Comparison of ENCODE assay signal across 8 mouse cellular contexts in genomic region chr17:46520385-46520979, GRCm38 (mm10). TPM values are rescaled to one million over a fixed set of nuclear protein-coding genes. Genes with fewer than 3 reads are reported as not detected.
A peak's percentile ranks its signal among the peaks of the same experiment; 100 is the strongest.
DNase-seq lines count a peak whose midpoint lies in the region; ATAC-seq lines count a peak whose summit lies in the region.

No protein-coding gene starts in this region.

- H3K4me1 ChIP-seq in midbrain, embryonic 10.5 days: peaks cover 24% of the 10 kb centered on the region
- H3K4me1 ChIP-seq in midbrain, embryonic 15.5 days: no peaks in the 10 kb centered on the region
- no peaks in the 10 kb centered on the region for H3K4me1 ChIP-seq in forebrain, embryonic 14.5 days (ENCODE audit: control insufficient read depth, insufficient read depth, low read length)
- H3K4me1 ChIP-seq in limb, embryonic 13.5 days: peaks cover 7% of the 10 kb centered on the region; the same call in 1 of the 2 replicates
- peaks cover 4% of the 10 kb centered on the region; the same call in 1 of the 2 replicates for H3K4me1 ChIP-seq in stomach, embryonic 14.5 days (ENCODE audit: control insufficient read depth, insufficient read depth, low read length)

- peak overlapping the region; percentile 24 for H3K4me3 ChIP-seq in midbrain, embryonic 10.5 days
- no peak overlapping the region for H3K4me3 ChIP-seq in midbrain, embryonic 15.5 days
- H3K4me3 ChIP-seq in forebrain, embryonic 14.5 days (ENCODE audit: low read depth, low read length): no peak overlapping the region
- H3K4me3 ChIP-seq in limb, embryonic 13.5 days: peak overlapping the region; percentile 31
- 0 out of 2 replicates have a peak overlapping the region, but pooled peaks have one; percentile 6 for H3K4me3 ChIP-seq in stomach, embryonic 14.5 days (ENCODE audit: low read depth, low read length)

- no peak overlapping the region for H3K4me2 ChIP-seq in midbrain, embryonic 15.5 days
- H3K4me2 ChIP-seq in forebrain, embryonic 14.5 days (ENCODE audit: low read length): no peak overlapping the region
- H3K4me2 ChIP-seq in limb, embryonic 13.5 days (replicated peaks): peak overlapping the region; percentile 54
- H3K4me2 ChIP-seq in stomach, embryonic 14.5 days (replicated peaks; ENCODE audit: low read depth, low read length): peak overlapping the region; percentile 38

- no peak for ATAC-seq in midbrain, embryonic 15.5 days (replicated peaks)
- no peak for ATAC-seq in forebrain, embryonic 14.5 days
- 0 out of 2 replicates have a peak, but pooled peaks have one; percentile 22 for ATAC-seq in limb, embryonic 13.5 days (ENCODE audit: low FRiP score, low read depth)
- ATAC-seq in stomach, embryonic 14.5 days (ENCODE audit: insufficient number of reproducible peaks, insufficient read depth, low FRiP score, low read depth): peak; percentile 31; the same call in 1 of the 2 replicates

- DNase-seq in midbrain, embryonic 10.5 days (ENCODE audit: low spot score): no peak
- DNase-seq in forebrain, embryonic 14.5 days (ENCODE audit: low spot score): peak; percentile 4
- DNase-seq in gastrocnemius, postnatal 10 days: no peak
- no peak for DNase-seq in layer of hippocampus, postnatal 10 days (ENCODE audit: low spot score in 2 of 2)
- DNase-seq in layer of hippocampus, postnatal 36 days: no peak

- WGBS in midbrain, embryonic 10.5 days: 51% methylated on average over 25 of the region's 25 CpGs
- WGBS in midbrain, embryonic 15.5 days: 50% methylated on average over 25 of the region's 25 CpGs
- WGBS in forebrain, embryonic 14.5 days: 51% methylated on average over 25 of the region's 25 CpGs
- 37% methylated on average over 25 of the region's 25 CpGs for WGBS in limb, embryonic 13.5 days
- 33% methylated on average over 25 of the region's 25 CpGs for WGBS in stomach, embryonic 14.5 days

- no peaks in the 10 kb centered on the region for H3K36me3 ChIP-seq in midbrain, embryonic 10.5 days
- peaks cover 18% of the 10 kb centered on the region; the same call in 1 of the 2 replicates for H3K36me3 ChIP-seq in midbrain, embryonic 15.5 days (replicated peaks)
- H3K36me3 ChIP-seq in forebrain, embryonic 14.5 days (ENCODE audit: control insufficient read depth, insufficient read depth, low read length): 0 out of 2 replicates have a peak, but pooled peaks cover 9% of the 10 kb centered on the region
- H3K36me3 ChIP-seq in limb, embryonic 13.5 days: peaks cover 14% of the 10 kb centered on the region
- no peaks in the 10 kb centered on the region for H3K36me3 ChIP-seq in stomach, embryonic 14.5 days (ENCODE audit: control insufficient read depth, insufficient read depth, low read length)

- H3K27ac ChIP-seq in midbrain, embryonic 10.5 days (replicated peaks): peak overlapping the region; percentile 47; the same call in 1 of the 2 replicates
- no peak overlapping the region for H3K27ac ChIP-seq in midbrain, embryonic 15.5 days
- H3K27ac ChIP-seq in forebrain, embryonic 14.5 days (ENCODE audit: low read depth, low read length): no peak overlapping the region
- H3K27ac ChIP-seq in limb, embryonic 13.5 days: no peak overlapping the region
- H3K27ac ChIP-seq in stomach, embryonic 14.5 days (ENCODE audit: low read length): no peak overlapping the region

- no peak overlapping the region for H3K9ac ChIP-seq in midbrain, embryonic 15.5 days
- H3K9ac ChIP-seq in forebrain, embryonic 14.5 days (ENCODE audit: low read length): no peak overlapping the region; the same call in 1 of the 2 replicates
- H3K9ac ChIP-seq in limb, embryonic 13.5 days: peak overlapping the region; percentile 56
- peak overlapping the region; percentile 14; the same call in 1 of the 2 replicates for H3K9ac ChIP-seq in stomach, embryonic 14.5 days (replicated peaks; ENCODE audit: low read depth, low read length)

- peaks cover 43% of the 10 kb centered on the region for H3K27me3 ChIP-seq in midbrain, embryonic 10.5 days (ENCODE audit: low read depth, poor library complexity, severe bottlenecking)
- no peaks in the 10 kb centered on the region for H3K27me3 ChIP-seq in midbrain, embryonic 15.5 days (replicated peaks)
- 0 out of 2 replicates have a peak, but pooled peaks cover 3% of the 10 kb centered on the region for H3K27me3 ChIP-seq in forebrain, embryonic 14.5 days (replicated peaks; ENCODE audit: control insufficient read depth, insufficient read depth, low read length)
- H3K27me3 ChIP-seq in limb, embryonic 13.5 days: peaks cover 45% of the 10 kb centered on the region
- no peaks in the 10 kb centered on the region for H3K27me3 ChIP-seq in stomach, embryonic 14.5 days (ENCODE audit: control insufficient read depth, insufficient read depth, low read length)

- H3K9me3 ChIP-seq in midbrain, embryonic 10.5 days (replicated peaks): no peaks in the 10 kb centered on the region
- no peaks in the 10 kb centered on the region for H3K9me3 ChIP-seq in midbrain, embryonic 15.5 days
- H3K9me3 ChIP-seq in forebrain, embryonic 14.5 days (replicated peaks; ENCODE audit: control insufficient read depth, low read length): no peaks in the 10 kb centered on the region
- H3K9me3 ChIP-seq in limb, embryonic 13.5 days: no peaks in the 10 kb centered on the region
- no peaks in the 10 kb centered on the region for H3K9me3 ChIP-seq in stomach, embryonic 14.5 days (ENCODE audit: control insufficient read depth, low read depth, low read length)

RNA-seq across cellular contexts. Expression of gene Dnph1, which starts 24.0 kb away (rescaled TPM):
- polyA plus RNA-seq in midbrain, embryonic 10.5 days (2016; fragmentation: Nextera tagmentation; extraction: Ambion mirVana): 85.2 and 98.4 TPM in 2 replicates
- 14.5 and 17.3 TPM in 2 replicates for polyA plus RNA-seq in midbrain, embryonic 15.5 days (2015; fragmentation: Nextera tagmentation; extraction: Ambion mirVana)
- 33.0 and 41.6 TPM in 2 replicates for polyA plus RNA-seq in forebrain, embryonic 14.5 days (2014; fragmentation: Nextera tagmentation; extraction: Ambion mirVana)
- 40.4 and 41.7 TPM in 2 replicates for polyA plus RNA-seq in limb, embryonic 13.5 days (2015; fragmentation: Nextera tagmentation; extraction: Ambion mirVana)
- 56.3 and 65.5 TPM in 2 replicates for polyA plus RNA-seq in stomach, embryonic 14.5 days (2014; fragmentation: Nextera tagmentation; extraction: Ambion mirVana)
- total RNA-seq in gastrocnemius, postnatal 10 days (2021): 1 to 10 TPM; 4.9 to 5.2 TPM
- 1 to 10 TPM; 6.0 to 7.6 TPM for total RNA-seq in layer of hippocampus, postnatal 10 days (2021)
- total RNA-seq in layer of hippocampus, postnatal 36 days (2021): 1 to 10 TPM; 4.9 to 7.1 TPM

RNA-seq across cellular contexts. Expression of gene Cul9, which starts 25.7 kb away (rescaled TPM):
- 4.4 and 6.3 TPM in 2 replicates for polyA plus RNA-seq in midbrain, embryonic 10.5 days (2016; fragmentation: Nextera tagmentation; extraction: Ambion mirVana)
- polyA plus RNA-seq in midbrain, embryonic 15.5 days (2015; fragmentation: Nextera tagmentation; extraction: Ambion mirVana): 25.0 and 26.7 TPM in 2 replicates
- 7.6 and 10.8 TPM in 2 replicates for polyA plus RNA-seq in forebrain, embryonic 14.5 days (2014; fragmentation: Nextera tagmentation; extraction: Ambion mirVana)
- polyA plus RNA-seq in limb, embryonic 13.5 days (2015; fragmentation: Nextera tagmentation; extraction: Ambion mirVana): 11.3 and 12.4 TPM in 2 replicates
- 3.6 and 5.6 TPM in 2 replicates for polyA plus RNA-seq in stomach, embryonic 14.5 days (2014; fragmentation: Nextera tagmentation; extraction: Ambion mirVana)
- total RNA-seq in gastrocnemius, postnatal 10 days (2021): 10 to 100 TPM; 11.3 to 11.5 TPM
- 10 to 100 TPM; 42.1 to 52.6 TPM for total RNA-seq in layer of hippocampus, postnatal 10 days (2021)
- total RNA-seq in layer of hippocampus, postnatal 36 days (2021): 10 to 100 TPM; 56.0 to 59.4 TPM

RNA-seq across cellular contexts. Expression of gene Ttbk1, which starts 33.0 kb away (rescaled TPM):
- 0.81 and 1.8 TPM in 2 replicates for polyA plus RNA-seq in midbrain, embryonic 10.5 days (2016; fragmentation: Nextera tagmentation; extraction: Ambion mirVana)
- 8.7 and 9.0 TPM in 2 replicates for polyA plus RNA-seq in midbrain, embryonic 15.5 days (2015; fragmentation: Nextera tagmentation; extraction: Ambion mirVana)
- 3.8 and 4.8 TPM in 2 replicates for polyA plus RNA-seq in forebrain, embryonic 14.5 days (2014; fragmentation: Nextera tagmentation; extraction: Ambion mirVana)
- 0.15 and 0.18 TPM in 2 replicates for polyA plus RNA-seq in limb, embryonic 13.5 days (2015; fragmentation: Nextera tagmentation; extraction: Ambion mirVana)
- 0.25 and 0.27 TPM in 2 replicates for polyA plus RNA-seq in stomach, embryonic 14.5 days (2014; fragmentation: Nextera tagmentation; extraction: Ambion mirVana)
- 1 to 10 TPM; 3.9 to 4.5 TPM for total RNA-seq in gastrocnemius, postnatal 10 days (2021)
- total RNA-seq in layer of hippocampus, postnatal 10 days (2021): 100 to 1,000 TPM; 106 to 107 TPM
- 100 to 1,000 TPM; 114 to 118 TPM for total RNA-seq in layer of hippocampus, postnatal 36 days (2021)

RNA-seq across cellular contexts. Expression of gene Srf, which starts 35.5 kb away (rescaled TPM):
- 5.0 and 6.5 TPM in 2 replicates for polyA plus RNA-seq in midbrain, embryonic 10.5 days (2016; fragmentation: Nextera tagmentation; extraction: Ambion mirVana)
- polyA plus RNA-seq in midbrain, embryonic 15.5 days (2015; fragmentation: Nextera tagmentation; extraction: Ambion mirVana): 3.7 and 5.7 TPM in 2 replicates
- 4.6 and 4.7 TPM in 2 replicates for polyA plus RNA-seq in forebrain, embryonic 14.5 days (2014; fragmentation: Nextera tagmentation; extraction: Ambion mirVana)
- polyA plus RNA-seq in limb, embryonic 13.5 days (2015; fragmentation: Nextera tagmentation; extraction: Ambion mirVana): 5.8 and 7.3 TPM in 2 replicates
- polyA plus RNA-seq in stomach, embryonic 14.5 days (2014; fragmentation: Nextera tagmentation; extraction: Ambion mirVana): 12.2 and 15.7 TPM in 2 replicates
- total RNA-seq in gastrocnemius, postnatal 10 days (2021): 10 to 100 TPM; 66.9 to 75.5 TPM
- 10 to 100 TPM; 46.4 to 53.9 TPM for total RNA-seq in layer of hippocampus, postnatal 10 days (2021)
- 10 to 100 TPM; 82.3 to 83.6 TPM for total RNA-seq in layer of hippocampus, postnatal 36 days (2021)

Comparison
In these comparisons a context has a peak if more than half of its experiments do, and no peak if none do; other contexts are left out.
1. H3K4me3 ChIP-seq: peak in midbrain, embryonic 10.5 days (single experiment), limb, embryonic 13.5 days (single experiment) and stomach, embryonic 14.5 days (single experiment); none in midbrain, embryonic 15.5 days (single experiment) and forebrain, embryonic 14.5 days (single experiment).
2. ATAC-seq: peak in limb, embryonic 13.5 days (single experiment) and stomach, embryonic 14.5 days (single experiment); none in midbrain, embryonic 15.5 days (single experiment) and forebrain, embryonic 14.5 days (single experiment).
3. H3K4me2 ChIP-seq: peak in limb, embryonic 13.5 days (single experiment) and stomach, embryonic 14.5 days (single experiment); none in midbrain, embryonic 15.5 days (single experiment) and forebrain, embryonic 14.5 days (single experiment).
4. H3K9ac ChIP-seq: peak in limb, embryonic 13.5 days (single experiment) and stomach, embryonic 14.5 days (single experiment); none in midbrain, embryonic 15.5 days (single experiment) and forebrain, embryonic 14.5 days (single experiment).